Mouse (Mus musculus) liver, postnatal 0 days (tissue): ENCODE results near the gene Rps10. TPM values are rescaled to one million over a fixed set of nuclear protein-coding genes. Genes with fewer than 3 reads are reported as not detected.
"Not testable (repeated sequence)": the region's sequence is repeated elsewhere in the genome, so short reads cannot be mapped to it uniquely, and the experiment has no call there.

Experiments
- ATAC-seq: fragments of 200-750 bp; cut with Nextera tagmentation; 2 replicates; pipeline ENCODE4 v1.8.0; 2017; ENCODE audit warnings: mild to moderate bottlenecking, moderate library complexity
- DNase-seq: peaks from one replicate; pipeline ENCODE4 v3.0.0-alpha.2; 2016
- H3K27ac ChIP-seq: fragments of 300-500 bp; sonication (generic); 2 replicates; pipeline ENCODE4 v1.5.1; 2014; ENCODE audit warnings: antibody characterized with exemption, moderate library complexity, mild to moderate bottlenecking, low read depth
- H3K27me3 ChIP-seq: fragments of 300-500 bp; sonication (generic); 2 replicates; pipeline ENCODE4 v1.6.1; 2014; ENCODE audit warnings: low read length, control low read depth, mixed read lengths; ENCODE audit not compliant: insufficient read depth
- H3K36me3 ChIP-seq: fragments of 300-500 bp; sonication (generic); replicated peaks from 2 replicates; pipeline ENCODE4 v1.6.1; 2014; ENCODE audit warnings: mild to moderate bottlenecking, control low read depth, low read length, moderate library complexity, mixed read lengths; ENCODE audit not compliant: insufficient read depth
- H3K4me1 ChIP-seq: fragments of 300-500 bp; sonication (generic); 2 replicates; pipeline ENCODE4 v1.6.1; 2014; ENCODE audit warnings: antibody characterized with exemption, mild to moderate bottlenecking, control low read depth; ENCODE audit not compliant: insufficient read depth
- H3K4me2 ChIP-seq: fragments of 300-500 bp; sonication (generic); 2 replicates; pipeline ENCODE4 v1.6.1; 2014; ENCODE audit warnings: low read depth, mild to moderate bottlenecking, low read length, moderate library complexity, mixed read lengths
- H3K4me3 ChIP-seq: fragments of 300-500 bp; sonication (generic); 2 replicates; pipeline ENCODE4 v1.5.1; 2014; ENCODE audit warnings: low read depth, low read length
- H3K9ac ChIP-seq: fragments of 300-500 bp; sonication (generic); replicated peaks from 2 replicates; pipeline ENCODE4 v1.6.1; 2014; ENCODE audit warnings: mild to moderate bottlenecking, moderate library complexity
- H3K9me3 ChIP-seq: fragments of 300-500 bp; sonication (generic); 2 replicates; pipeline ENCODE4 v1.6.1; 2016; ENCODE audit warnings: mild to moderate bottlenecking, control low read depth, low read length, mixed read lengths
- CTCF ChIP-seq: sonication (generic); IDR thresholded peaks from 2 replicates; pipeline ENCODE4 v1.5.1; 2016; ENCODE audit warnings: antibody characterized with exemption, low read depth
- EP300 ChIP-seq: IDR thresholded peaks from 2 replicates; pipeline ENCODE4 v1.6.1; 2016; ENCODE audit warnings: antibody characterized with exemption, low read depth, mild to moderate bottlenecking
- WGBS: fragments of 180-500 bp; shearing (Covaris S2); extraction: QIAGEN DNeasy Blood & Tissue Kit; methylation state at CpG from one replicate; pipeline ENCODE4 v1.1.7; 2014; ENCODE audit not compliant: insufficient replicate concordance; 5-methylcytosine and 5-hydroxymethylcytosine counted together
- polyA plus RNA-seq: library from polyadenylated mRNA; unstranded; fragments of >200 nt; fragmentation: Nextera tagmentation; extraction: Ambion mirVana; gene quantifications from 2 replicates; pipeline ENCODE4 v1.2.1, GENCODE M21; 2015

The Rps10 gene
- polyA plus RNA-seq, 1 experiment from 2014 or later = 523 TPM

GRCm38 (mm10) chr17:27637333-27637732 lies 864 bp upstream of the Rps10 start:
- Histone ChIP-seq H3K4me1 (peaks cover 19% of the 10 kb centered on the region), H3K4me2 (no peak overlapping the region), H3K36me3 (peaks cover 15% of the 10 kb centered on the region), H3K4me3 (no peak overlapping the region), H3K9me3 (no peaks in the 10 kb centered on the region), H3K27me3 (no peaks in the 10 kb centered on the region), H3K27ac (peak overlapping the region; percentile 68; the same call in 1 of the 2 replicates), H3K9ac (no peak overlapping the region)
- WGBS = 77% methylated on average over 9 of the region's 9 CpGs
- ATAC-seq (no peak), DNase-seq (peak; percentile 44)
- no peak for TF ChIP-seq EP300
- TF ChIP-seq CTCF = no peak

GRCm38 (mm10) chr17:27635575-27635903 lies 930 bp downstream of the Rps10 start:
- not testable (repeated sequence) for H3K27me3 ChIP-seq, H3K9me3 ChIP-seq, DNase-seq, ATAC-seq
- WGBS = 25% methylated on average over 9 of the region's 9 CpGs
- Histone ChIP-seq H3K36me3 (peaks cover 33% of the 10 kb centered on the region), H3K4me2 (peak overlapping the region; percentile 89), H3K27ac (peak overlapping the region; percentile 68; the same call in 1 of the 2 replicates), H3K4me1 (peaks cover 19% of the 10 kb centered on the region), H3K4me3 (peak overlapping the region; percentile 85), H3K9ac (peak overlapping the region; percentile 88)

- Histone ChIP-seq H3K36me3 (peaks cover 38% of the 10 kb centered on the region), H3K4me2 (peak within 1 kb of the TSS; percentile 89), H3K9me3 (no peaks in the 10 kb centered on the region), H3K9ac (peak within 1 kb of the TSS; percentile 88), H3K27ac (peak within 1 kb of the TSS; percentile 86), H3K4me1 (peaks cover 19% of the 10 kb centered on the region), H3K4me3 (peak within 1 kb of the TSS; percentile 85), H3K27me3 (no peaks in the 10 kb centered on the region)
- ATAC-seq (peak; percentile 97), DNase-seq (peak; percentile 94)
- 1% methylated on average over 66 of the region's 72 CpGs for WGBS
- TF ChIP-seq CTCF (no peak), EP300 (no peak)
Measured at GRCm38 (mm10) chr17:27634871-27635574, 1.4 kb downstream of the Rps10 start, which contains the start of gene RPS10-NUDT3. TSS of gene RPS10-NUDT3 (minus strand) at chr17:27635222.

- H3K4me3 ChIP-seq = no peak overlapping the region
- no peak overlapping the region for H3K9ac ChIP-seq
- peaks cover 22% of the 10 kb centered on the region for H3K4me1 ChIP-seq
- H3K9me3 ChIP-seq = no peaks in the 10 kb centered on the region
- DNase-seq = peak; percentile 85
- H3K36me3 ChIP-seq = peaks cover 41% of the 10 kb centered on the region
- WGBS = 70% methylated on average over 2 of the region's 2 CpGs
- peak; percentile 92 for TF ChIP-seq CTCF
- TF ChIP-seq EP300 = no peak
- no peak overlapping the region for H3K27ac ChIP-seq
- peak; percentile 52; the same call in 1 of the 2 replicates for ATAC-seq
- no peak overlapping the region for H3K4me2 ChIP-seq
- H3K27me3 ChIP-seq = no peaks in the 10 kb centered on the region
Measured at GRCm38 (mm10) chr17:27629249-27630020, 7.0 kb downstream of the Rps10 start.

GRCm38 (mm10) chr17:27628376-27628775 lies 8.1 kb downstream of the Rps10 start:
- no peak for DNase-seq
- no peak overlapping the region for H3K4me3 ChIP-seq
- TF ChIP-seq CTCF = no peak
- no peak for TF ChIP-seq EP300
- no peak for ATAC-seq
- 83% methylated on average over 8 of the region's 8 CpGs for WGBS
- H3K4me2 ChIP-seq = no peak overlapping the region
- peaks cover 20% of the 10 kb centered on the region for H3K4me1 ChIP-seq
- H3K9ac ChIP-seq = no peak overlapping the region
- H3K9me3 ChIP-seq = no peaks in the 10 kb centered on the region
- H3K27ac ChIP-seq = no peak overlapping the region
- peaks cover 36% of the 10 kb centered on the region for H3K36me3 ChIP-seq
- no peaks in the 10 kb centered on the region for H3K27me3 ChIP-seq

GRCm38 (mm10) chr17:27627451-27627850 lies 9.0 kb downstream of the Rps10 start:
- DNase-seq = no peak
- peaks cover 27% of the 10 kb centered on the region for H3K36me3 ChIP-seq
- H3K9me3 ChIP-seq = no peaks in the 10 kb centered on the region
- 44% methylated on average over 5 of the region's 5 CpGs for WGBS
- no peak overlapping the region for H3K9ac ChIP-seq
- no peak overlapping the region for H3K27ac ChIP-seq
- peaks cover 16% of the 10 kb centered on the region; the same call in 1 of the 2 replicates for H3K4me1 ChIP-seq
- TF ChIP-seq EP300 (no peak), CTCF (peak; percentile 39)
- no peak for ATAC-seq
- no peaks in the 10 kb centered on the region for H3K27me3 ChIP-seq
- no peak overlapping the region for H3K4me3 ChIP-seq
- no peak overlapping the region for H3K4me2 ChIP-seq
